Mouse (Mus musculus) kidney, postnatal 0 days (tissue): ENCODE measurements at regions not wholly inside any gene's neighbourhood (a gene's known extent, or its start where the extent isn't known, plus 50 kb on each side); places are given as distances from the start of the nearest gene placed in this dataset.

ENCODE experiments used
- ATAC-seq: fragments of 200-750 bp; cut with Nextera tagmentation; replicated peaks from 2 replicates; pipeline ENCODE4 v1.8.0; 2017; ENCODE audit warnings: low read depth, moderate number of reproducible peaks, moderate TSS enrichment, moderate library complexity; ENCODE audit not compliant: low FRiP score
- DNase-seq: peaks from one replicate; pipeline ENCODE4 v3.0.0-alpha.2; 2016; ENCODE audit warnings: low spot score
- H3K27ac ChIP-seq: fragments of 300-500 bp; sonication (generic); 2 replicates; pipeline ENCODE4 v1.5.1; 2014; ENCODE audit warnings: mild to moderate bottlenecking
- H3K27me3 ChIP-seq: fragments of 300-500 bp; sonication (generic); 2 replicates; pipeline ENCODE4 v1.6.1; 2014; ENCODE audit warnings: low read length, mixed read lengths; ENCODE audit not compliant: insufficient read depth
- H3K36me3 ChIP-seq: fragments of 300-500 bp; sonication (generic); 2 replicates; pipeline ENCODE4 v1.6.1; 2014; ENCODE audit warnings: low read length, mixed read lengths; ENCODE audit not compliant: insufficient read depth
- H3K4me1 ChIP-seq: fragments of 300-500 bp; sonication (generic); replicated peaks from 2 replicates; pipeline ENCODE4 v1.6.1; 2014; ENCODE audit warnings: antibody characterized with exemption, low read length, mixed read lengths; ENCODE audit not compliant: insufficient read depth
- H3K4me2 ChIP-seq: fragments of 300-500 bp; sonication (generic); 2 replicates; pipeline ENCODE4 v1.6.1; 2014; ENCODE audit warnings: mild to moderate bottlenecking, low read length, moderate library complexity, mixed read lengths
- H3K4me3 ChIP-seq: fragments of 300-500 bp; sonication (generic); replicated peaks from 2 replicates; pipeline ENCODE4 v1.5.1; 2014; ENCODE audit warnings: low read depth, low read length
- H3K9ac ChIP-seq: fragments of 300-500 bp; sonication (generic); 2 replicates; pipeline ENCODE4 v1.6.1; 2014; ENCODE audit warnings: low read depth, low read length
- H3K9me3 ChIP-seq: fragments of 300-500 bp; sonication (generic); replicated peaks from 2 replicates; pipeline ENCODE4 v1.6.1; 2016; ENCODE audit warnings: low read length, inconsistent platforms, mixed read lengths
- CTCF ChIP-seq: IDR thresholded peaks from 2 replicates; pipeline ENCODE4 v1.5.1; 2016; ENCODE audit warnings: antibody characterized with exemption, low read depth, mild to moderate bottlenecking, moderate library complexity
- WGBS: fragments of 180-500 bp; shearing (Covaris S2); extraction: QIAGEN DNeasy Blood & Tissue Kit; methylation state at CpG from one replicate; pipeline ENCODE4 v1.1.7; 2014; 5-methylcytosine and 5-hydroxymethylcytosine counted together

GRCm38 (mm10) chr16:24154816-24155357 lies 166.2 kb upstream of the Bcl6 start:
- H3K27ac ChIP-seq = no peak overlapping the region
- WGBS = 81% methylated on average over 4 of the region's 4 CpGs
- TF ChIP-seq CTCF = no peak
- H3K9me3 ChIP-seq = no peaks in the 10 kb centered on the region
- ATAC-seq (no peak), DNase-seq (no peak)
- no peaks in the 10 kb centered on the region for H3K4me1 ChIP-seq
- no peak overlapping the region for H3K9ac ChIP-seq
- H3K36me3 ChIP-seq = no peaks in the 10 kb centered on the region
- no peaks in the 10 kb centered on the region for H3K27me3 ChIP-seq
- H3K4me3 ChIP-seq = no peak overlapping the region
- H3K4me2 ChIP-seq = no peak overlapping the region

GRCm38 (mm10) chr16:24153943-24154342 lies 165.3 kb upstream of the Bcl6 start:
- no peak overlapping the region for H3K4me2 ChIP-seq
- H3K4me1 ChIP-seq = no peaks in the 10 kb centered on the region
- H3K36me3 ChIP-seq = no peaks in the 10 kb centered on the region
- no peaks in the 10 kb centered on the region for H3K27me3 ChIP-seq
- no peak for ATAC-seq
- TF ChIP-seq CTCF = no peak
- H3K9me3 ChIP-seq = no peaks in the 10 kb centered on the region
- WGBS = 11% methylated on average over 1 of the region's 1 CpGs
- no peak overlapping the region for H3K4me3 ChIP-seq
- no peak overlapping the region for H3K9ac ChIP-seq
- no peak overlapping the region for H3K27ac ChIP-seq
- no peak for DNase-seq

GRCm38 (mm10) chr16:24151831-24152247 lies 163.2 kb upstream of the Bcl6 start:
- WGBS = 78% methylated on average over 7 of the region's 7 CpGs
- DNase-seq (no peak), ATAC-seq (no peak)
- Histone ChIP-seq H3K36me3 (no peaks in the 10 kb centered on the region), H3K9ac (no peak overlapping the region), H3K4me1 (no peaks in the 10 kb centered on the region), H3K27me3 (no peaks in the 10 kb centered on the region), H3K4me3 (no peak overlapping the region), H3K4me2 (no peak overlapping the region), H3K27ac (no peak overlapping the region), H3K9me3 (no peaks in the 10 kb centered on the region)
- TF ChIP-seq CTCF = no peak

GRCm38 (mm10) chr16:24151178-24151725 lies 162.6 kb upstream of the Bcl6 start:
- H3K9ac ChIP-seq = no peak overlapping the region
- TF ChIP-seq CTCF = no peak
- H3K4me2 ChIP-seq = no peak overlapping the region
- DNase-seq = no peak
- no peaks in the 10 kb centered on the region for H3K27me3 ChIP-seq
- no peaks in the 10 kb centered on the region for H3K36me3 ChIP-seq
- no peaks in the 10 kb centered on the region for H3K9me3 ChIP-seq
- no peak for ATAC-seq
- no peaks in the 10 kb centered on the region for H3K4me1 ChIP-seq
- no peak overlapping the region for H3K4me3 ChIP-seq
- no peak overlapping the region for H3K27ac ChIP-seq
- 49% methylated on average over 7 of the region's 7 CpGs for WGBS

GRCm38 (mm10) chr16:24150512-24150911 lies 161.9 kb upstream of the Bcl6 start:
- Histone ChIP-seq H3K36me3 (no peaks in the 10 kb centered on the region), H3K4me2 (no peak overlapping the region), H3K27me3 (no peaks in the 10 kb centered on the region), H3K9ac (no peak overlapping the region), H3K4me1 (no peaks in the 10 kb centered on the region), H3K4me3 (no peak overlapping the region), H3K27ac (no peak overlapping the region), H3K9me3 (no peaks in the 10 kb centered on the region)
- DNase-seq = no peak
- WGBS = 84% methylated on average over 2 of the region's 2 CpGs
- ATAC-seq = no peak
- no peak for TF ChIP-seq CTCF

GRCm38 (mm10) chr16:24149441-24149840 lies 160.8 kb upstream of the Bcl6 start:
- TF ChIP-seq CTCF = no peak
- ATAC-seq = no peak
- 84% methylated on average over 4 of the region's 4 CpGs for WGBS

GRCm38 (mm10) chr16:24143894-24144293 lies 155.2 kb upstream of the Bcl6 start:
- Histone ChIP-seq H3K36me3 (no peaks in the 10 kb centered on the region), H3K4me3 (no peak overlapping the region), H3K9me3 (no peaks in the 10 kb centered on the region), H3K27ac (no peak overlapping the region), H3K4me1 (no peaks in the 10 kb centered on the region), H3K27me3 (no peaks in the 10 kb centered on the region), H3K4me2 (no peak overlapping the region), H3K9ac (no peak overlapping the region)
- 94% methylated on average over 3 of the region's 3 CpGs for WGBS
- ATAC-seq (no peak), DNase-seq (no peak)
- TF ChIP-seq CTCF = no peak

More at GRCm38 (mm10) chr16:24149441-24149840, 160.8 kb upstream of the Bcl6 start:
- Histone ChIP-seq H3K27me3 (no peaks in the 10 kb centered on the region), H3K27ac (no peak overlapping the region), H3K4me2 (no peak overlapping the region), H3K9ac (no peak overlapping the region), H3K36me3 (no peaks in the 10 kb centered on the region), H3K4me1 (no peaks in the 10 kb centered on the region), H3K4me3 (no peak overlapping the region), H3K9me3 (no peaks in the 10 kb centered on the region)
- no peak for DNase-seq
